Mouse (Mus musculus) hindbrain, embryonic 15.5 days (tissue): ENCODE measurements around the gene Rpusd3. TPM values are rescaled to one million over a fixed set of nuclear protein-coding genes. Genes with fewer than 3 reads are reported as not detected.

ENCODE experiments used
- ATAC-seq: fragments of 200-750 bp; cut with Nextera tagmentation; 2 replicates; pipeline ENCODE4 v1.8.0; 2017; ENCODE audit warnings: low read depth, moderate number of reproducible peaks, moderate TSS enrichment; ENCODE audit not compliant: low FRiP score
- H3K27ac ChIP-seq: fragments of 300-500 bp; sonication (generic); replicated peaks from 2 replicates; pipeline ENCODE4 v1.5.1; 2015; ENCODE audit warnings: mild to moderate bottlenecking, inconsistent platforms
- H3K27me3 ChIP-seq: fragments of 300-500 bp; sonication (generic); 2 replicates; pipeline ENCODE4 v1.6.1; 2015; ENCODE audit warnings: control low read depth, inconsistent platforms
- H3K36me3 ChIP-seq: fragments of 300-500 bp; sonication (generic); 2 replicates; pipeline ENCODE4 v1.6.1; 2015; ENCODE audit warnings: control low read depth, inconsistent platforms
- H3K4me1 ChIP-seq: fragments of 300-500 bp; sonication (generic); replicated peaks from 2 replicates; pipeline ENCODE4 v1.6.1; 2015; ENCODE audit warnings: control low read depth, inconsistent platforms
- H3K4me2 ChIP-seq: fragments of 300-500 bp; sonication (generic); 2 replicates; pipeline ENCODE4 v1.6.1; 2015; ENCODE audit warnings: moderate library complexity, mild to moderate bottlenecking, inconsistent platforms
- H3K4me3 ChIP-seq: fragments of 300-500 bp; sonication (generic); 2 replicates; pipeline ENCODE4 v1.5.1; 2015; ENCODE audit warnings: mild to moderate bottlenecking, inconsistent platforms
- H3K9ac ChIP-seq: fragments of 300-500 bp; sonication (generic); 2 replicates; pipeline ENCODE4 v1.6.1; 2015; ENCODE audit warnings: inconsistent platforms
- H3K9me3 ChIP-seq: fragments of 300-500 bp; sonication (generic); 2 replicates; pipeline ENCODE4 v1.6.1; 2016; ENCODE audit warnings: control low read depth, inconsistent platforms
- WGBS: fragments of 180-500 bp; shearing (Covaris S2); methylation state at CpG from one replicate; pipeline ENCODE4 v1.1.7; 2015; 5-methylcytosine and 5-hydroxymethylcytosine counted together
- microRNA-seq: library from miRNA; unstranded; fragments of <30 nt; microRNA quantifications from one replicate; pipeline ENCODE4, GENCODE M21; 2016
- polyA plus RNA-seq: library from polyadenylated mRNA; unstranded; fragments of >200 nt; fragmentation: Nextera tagmentation; extraction: Ambion mirVana; gene quantifications from 2 replicates; pipeline ENCODE4 v1.2.1, GENCODE M21; 2015

The Rpusd3 gene
- polyA plus RNA-seq, 1 experiment from 2014 or later, result 18.7 TPM

DNA sequence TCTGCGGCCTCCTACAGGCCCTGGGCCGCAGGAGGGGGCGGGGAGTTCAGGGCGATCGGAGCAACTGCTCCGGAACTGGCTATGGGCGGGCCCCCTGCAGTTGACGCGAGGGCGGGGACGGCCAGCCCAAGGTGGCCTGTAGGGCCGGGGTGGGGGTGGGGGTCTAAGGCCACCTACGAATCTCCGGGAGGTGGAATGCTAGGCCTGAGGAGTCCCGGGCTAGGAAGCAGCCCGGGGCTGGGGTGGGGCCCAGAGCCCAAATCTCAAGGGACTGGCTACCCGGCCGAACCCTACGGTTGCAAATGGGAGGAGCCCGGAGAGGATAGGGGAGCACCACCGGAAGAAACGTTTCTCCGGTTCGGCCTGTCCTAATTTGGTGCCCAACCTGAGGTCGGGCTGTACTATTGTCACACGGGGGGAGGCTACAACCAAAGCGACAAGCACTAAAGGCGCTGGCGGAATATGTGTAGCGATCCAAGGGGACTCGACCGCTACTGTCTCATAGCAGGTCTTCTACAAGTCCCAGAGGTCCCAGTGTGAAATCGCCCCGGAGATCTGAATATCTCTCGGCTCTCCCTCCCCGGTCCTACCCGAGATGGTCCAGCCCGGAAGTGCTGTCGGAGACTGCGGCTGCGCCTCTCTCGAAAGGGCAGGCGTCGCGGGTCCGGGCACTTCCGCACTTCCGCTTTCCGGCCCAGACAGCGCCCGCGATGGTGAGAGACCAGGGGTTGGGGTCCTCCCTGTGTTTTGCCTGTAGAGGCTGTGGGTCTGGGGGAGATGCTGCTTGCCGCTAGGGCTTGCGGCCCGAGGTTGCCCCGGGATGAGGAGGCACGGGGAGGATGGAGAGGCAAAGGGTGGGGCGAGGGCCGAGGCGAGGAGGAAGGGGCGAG is 41.4 kb downstream of the Rpusd3 start, which contains the start of the genes Tada3 and Arpc4:
Gene Tada3, minus strand, starts transcription at position 388 of the 890 bp plus-strand sequence.
Gene Arpc4, plus strand, starts transcription at position 620 of the 890 bp plus-strand sequence.
- H3K4me1 ChIP-seq, result peaks cover 22% of the 10 kb centered on the region
- peak; percentile 97 for ATAC-seq
- no peaks in the 10 kb centered on the region for H3K27me3 ChIP-seq
- WGBS, result under 1% methylated on average over 61 of the region's 61 CpGs
- peak within 1 kb of the TSS; percentile 98 for H3K27ac ChIP-seq
- peak within 1 kb of the TSS; percentile 95 for H3K4me2 ChIP-seq
- peaks cover 45% of the 10 kb centered on the region for H3K36me3 ChIP-seq
- peak within 1 kb of the TSS; percentile 92 for H3K9ac ChIP-seq
- H3K4me3 ChIP-seq, result peak within 1 kb of the TSS; percentile 82
- no peaks in the 10 kb centered on the region for H3K9me3 ChIP-seq

DNA sequence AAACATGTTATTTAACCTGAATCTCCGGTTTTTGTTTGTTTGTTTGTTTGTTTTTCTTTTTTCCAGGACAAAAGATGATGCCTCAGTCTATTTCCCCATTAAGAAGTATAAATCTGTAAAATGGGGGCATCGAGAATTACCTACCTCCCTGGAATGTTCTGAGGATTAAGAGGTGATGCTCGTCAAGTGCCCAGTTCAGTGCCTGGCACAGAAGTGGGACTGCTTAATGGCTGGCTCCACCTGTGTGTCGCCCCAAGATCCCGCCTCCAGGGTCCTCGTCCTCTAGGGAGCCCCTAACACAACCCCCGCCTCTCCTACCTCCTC is 42.0 kb downstream of the Rpusd3 start:
- Histone ChIP-seq H3K36me3 (peaks cover 44% of the 10 kb centered on the region), H3K27me3 (no peaks in the 10 kb centered on the region), H3K27ac (peak overlapping the region; percentile 98), H3K4me3 (peak overlapping the region; percentile 82), H3K4me2 (peak overlapping the region; percentile 95), H3K4me1 (peaks cover 22% of the 10 kb centered on the region), H3K9me3 (no peaks in the 10 kb centered on the region), H3K9ac (peak overlapping the region; percentile 92)
- no peak for ATAC-seq
- 12% methylated on average over 7 of the region's 7 CpGs for WGBS

DNA sequence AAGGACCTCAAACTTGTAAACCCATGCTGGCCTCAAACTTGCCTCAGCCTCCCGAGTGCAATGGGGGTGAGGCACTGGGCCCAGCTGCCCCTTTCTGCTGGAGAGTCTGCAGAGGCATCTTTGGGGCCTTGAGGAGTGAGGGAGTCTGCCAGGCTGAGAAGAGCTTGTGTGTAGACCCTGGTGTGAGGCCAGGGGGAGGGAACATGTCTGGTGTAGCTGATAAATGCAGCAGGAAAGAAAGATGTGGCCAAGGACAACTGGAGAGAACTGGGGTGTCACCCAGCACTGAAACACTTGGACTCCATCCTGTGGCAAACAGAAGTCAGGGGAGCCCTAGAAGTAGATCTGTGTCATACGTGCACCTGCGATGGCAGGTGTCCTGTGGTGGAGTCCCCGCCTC is 45.6 kb downstream of the Rpusd3 start:
- no peak for ATAC-seq
- Histone ChIP-seq H3K27ac (no peak overlapping the region), H3K36me3 (peaks cover 58% of the 10 kb centered on the region), H3K4me2 (no peak overlapping the region), H3K4me3 (no peak overlapping the region), H3K9ac (no peak overlapping the region), H3K27me3 (no peaks in the 10 kb centered on the region), H3K9me3 (no peaks in the 10 kb centered on the region), H3K4me1 (peaks cover 11% of the 10 kb centered on the region)
- 92% methylated on average over 4 of the region's 4 CpGs for WGBS

DNA sequence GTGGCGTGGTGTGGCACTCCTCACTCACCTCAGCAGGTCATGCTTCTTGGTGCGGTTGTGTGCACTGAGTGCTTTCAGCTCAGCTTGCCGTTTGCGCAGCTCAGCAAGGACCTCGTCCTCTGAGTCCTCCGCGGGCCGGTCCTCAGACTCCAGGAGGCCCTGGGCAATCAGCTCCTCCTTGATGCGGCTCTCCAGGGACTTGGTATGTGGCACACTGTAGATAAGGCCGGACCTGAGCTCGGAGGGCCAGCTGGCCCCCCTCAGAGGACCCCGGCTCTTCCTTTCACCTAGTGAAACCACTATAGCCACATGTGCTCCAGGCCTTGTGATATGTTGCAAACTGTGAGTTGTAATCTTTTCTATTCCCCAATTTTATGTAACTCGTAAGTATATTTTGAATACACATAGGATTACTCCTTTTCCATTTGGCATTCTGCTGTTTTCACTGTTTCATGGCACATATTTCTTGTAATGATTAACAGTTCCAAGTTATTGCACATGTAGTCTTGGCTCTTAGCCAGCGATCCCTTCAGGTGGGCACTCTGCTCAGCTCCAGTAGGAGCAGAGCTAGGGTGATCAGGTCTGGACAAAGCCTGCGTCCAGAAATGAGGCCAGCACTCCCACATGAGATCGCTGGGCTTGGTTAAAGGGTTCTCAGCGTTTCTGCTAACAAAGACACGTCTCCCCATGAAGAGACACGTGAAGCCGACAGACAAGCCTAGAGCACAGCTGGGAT is 48.8 kb downstream of the Rpusd3 start:
- peaks cover 59% of the 10 kb centered on the region for H3K36me3 ChIP-seq
- no peak for ATAC-seq
- H3K27me3 ChIP-seq, result no peaks in the 10 kb centered on the region
- H3K4me1 ChIP-seq, result no peaks in the 10 kb centered on the region
- no peak overlapping the region for H3K9ac ChIP-seq
- H3K4me3 ChIP-seq, result no peak overlapping the region
- no peak overlapping the region for H3K4me2 ChIP-seq
- no peaks in the 10 kb centered on the region for H3K9me3 ChIP-seq
- 95% methylated on average over 20 of the region's 20 CpGs for WGBS
- no peak overlapping the region for H3K27ac ChIP-seq

DNA sequence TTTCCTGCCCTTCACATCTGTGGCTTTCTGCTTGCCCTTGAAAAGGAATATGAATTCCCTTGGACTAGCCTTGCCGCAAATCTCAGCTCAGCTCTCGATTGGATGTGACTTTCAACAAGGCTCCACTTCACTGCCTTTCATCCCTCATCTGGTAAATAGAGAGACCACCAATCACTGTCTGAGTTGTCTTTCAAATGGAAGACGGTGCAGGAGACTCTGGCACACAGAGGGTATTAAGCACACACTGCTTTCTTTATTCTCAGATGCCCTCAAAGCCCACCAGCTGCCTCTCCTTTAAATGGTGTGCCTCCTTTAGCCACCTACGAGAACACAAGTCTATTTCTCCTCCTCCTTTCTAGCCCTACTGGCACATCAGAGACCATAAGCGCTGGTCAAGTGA is 50.6 kb downstream of the Rpusd3 start:
- Histone ChIP-seq H3K9ac (no peak overlapping the region), H3K27ac (no peak overlapping the region), H3K4me1 (no peaks in the 10 kb centered on the region), H3K36me3 (peaks cover 44% of the 10 kb centered on the region), H3K9me3 (no peaks in the 10 kb centered on the region), H3K4me3 (no peak overlapping the region), H3K27me3 (no peaks in the 10 kb centered on the region), H3K4me2 (no peak overlapping the region)
- WGBS, result 73% methylated on average over 5 of the region's 5 CpGs
- ATAC-seq, result peak; percentile 51; the same call in 1 of the 2 replicates

DNA sequence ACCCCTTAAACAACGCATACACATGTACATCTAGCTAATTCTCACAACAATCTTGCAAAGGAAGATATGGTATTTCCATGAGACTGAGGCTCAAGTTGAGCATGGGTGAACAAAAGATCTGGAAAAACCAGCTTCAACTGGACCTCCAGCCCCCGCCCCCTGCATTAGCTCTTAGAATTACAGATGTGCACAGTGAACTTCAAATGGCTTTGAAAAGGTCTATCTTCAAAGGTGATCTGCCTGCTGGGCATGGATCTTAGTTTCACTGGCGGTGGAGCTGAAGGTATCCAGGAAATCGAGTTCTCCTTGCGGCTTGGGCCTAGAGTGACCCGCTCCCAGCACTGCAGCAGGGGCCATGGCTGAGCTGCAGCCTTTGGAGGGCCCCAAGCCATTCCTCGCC is 51.0 kb downstream of the Rpusd3 start:
- Histone ChIP-seq H3K36me3 (peaks cover 39% of the 10 kb centered on the region), H3K27me3 (no peaks in the 10 kb centered on the region), H3K27ac (no peak overlapping the region), H3K4me3 (no peak overlapping the region), H3K9ac (no peak overlapping the region), H3K9me3 (no peaks in the 10 kb centered on the region), H3K4me2 (no peak overlapping the region), H3K4me1 (no peaks in the 10 kb centered on the region)
- 89% methylated on average over 7 of the region's 7 CpGs for WGBS
- no peak for ATAC-seq

DNA sequence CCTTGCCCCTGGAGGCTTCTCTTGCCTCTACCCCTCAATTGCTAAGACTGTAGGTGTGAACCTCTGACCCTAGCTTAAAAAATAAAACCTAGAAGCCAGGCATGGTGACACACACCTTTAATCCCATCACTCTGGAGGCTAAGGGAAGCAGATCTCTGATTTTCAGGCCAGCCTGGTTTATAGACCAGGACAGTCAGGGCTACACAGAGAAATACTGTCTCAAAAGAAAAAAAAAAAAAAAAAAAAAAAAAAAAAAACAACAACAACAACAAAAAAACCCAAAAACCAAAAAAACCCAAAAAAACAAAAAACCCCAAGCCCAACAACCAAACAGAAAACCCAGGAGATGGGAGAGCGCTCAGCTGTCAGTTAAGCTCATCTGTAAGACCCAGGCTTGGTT is 51.6 kb downstream of the Rpusd3 start:
- H3K27ac ChIP-seq, result no peak overlapping the region
- no peaks in the 10 kb centered on the region for H3K27me3 ChIP-seq
- H3K9ac ChIP-seq, result no peak overlapping the region
- no peaks in the 10 kb centered on the region for H3K9me3 ChIP-seq
- peaks cover 35% of the 10 kb centered on the region for H3K36me3 ChIP-seq
- no peak overlapping the region for H3K4me2 ChIP-seq
- H3K4me3 ChIP-seq, result no peak overlapping the region
- H3K4me1 ChIP-seq, result no peaks in the 10 kb centered on the region
- ATAC-seq, result no peak
- WGBS, result 91% methylated on average over 1 of the region's 1 CpGs

DNA sequence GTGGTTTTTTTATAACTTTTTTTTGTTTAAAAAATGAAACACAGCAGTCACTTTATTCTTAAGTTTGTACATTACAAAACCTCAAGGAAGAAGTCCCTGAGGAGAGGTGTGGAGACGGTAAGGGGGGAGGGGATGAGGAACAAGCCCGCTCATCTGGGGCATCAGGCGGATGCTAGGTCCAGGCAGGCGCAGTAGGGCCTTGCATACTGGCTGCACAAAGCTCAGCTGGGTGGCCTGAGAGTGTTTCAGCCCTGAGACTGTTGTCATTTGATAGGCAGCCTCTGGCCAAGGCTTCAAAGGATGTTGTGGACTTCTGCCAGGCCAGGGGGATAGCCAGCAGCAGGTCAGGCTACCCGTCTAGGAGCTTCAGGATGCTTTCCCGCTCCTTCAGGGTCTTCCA is 52.5 kb downstream of the Rpusd3 start:
- Histone ChIP-seq H3K4me2 (no peak overlapping the region), H3K27ac (no peak overlapping the region), H3K4me3 (no peak overlapping the region), H3K9me3 (no peaks in the 10 kb centered on the region), H3K27me3 (no peaks in the 10 kb centered on the region), H3K9ac (no peak overlapping the region), H3K4me1 (no peaks in the 10 kb centered on the region), H3K36me3 (peaks cover 33% of the 10 kb centered on the region)
- ATAC-seq, result no peak
- 90% methylated on average over 6 of the region's 6 CpGs for WGBS

Small RNAs within 50 kb of the gene (microRNA-seq; reads per million reads assigned to microRNA genes)
- gene Gm24387, result not detected

Other genes with a start within 250 kb of the Rpusd3 start
- gene Lhfpl4, start 224.0 kb downstream of the Rpusd3 start, polyA plus RNA-seq, result 61.5 and 66.2 TPM in 2 replicates
- 35.7 and 41.0 TPM in 2 replicates for gene Mtmr14, start 181.5 kb downstream of the Rpusd3 start, polyA plus RNA-seq
- 4.8 and 10.2 TPM in 2 replicates for gene Cpne9, start 137.0 kb downstream of the Rpusd3 start, polyA plus RNA-seq
- 16.3 and 17.1 TPM in 2 replicates for gene Brpf1, start 112.2 kb downstream of the Rpusd3 start, polyA plus RNA-seq
- gene Ogg1, start 92.4 kb downstream of the Rpusd3 start, polyA plus RNA-seq, result 8.5 and 9.3 TPM in 2 replicates
- gene Camk1, start 75.4 kb downstream of the Rpusd3 start, polyA plus RNA-seq, result 112 and 117 TPM in 2 replicates
- 70.7 and 77.5 TPM in 2 replicates for gene Tada3, start 41.5 kb downstream of the Rpusd3 start, polyA plus RNA-seq
- 413 and 423 TPM in 2 replicates for gene Arpc4, start 41.2 kb downstream of the Rpusd3 start, polyA plus RNA-seq
- 11.1 and 11.3 TPM in 2 replicates for gene Ttll3, start 30.1 kb downstream of the Rpusd3 start, polyA plus RNA-seq
- gene Cidec, start 16.4 kb upstream of the Rpusd3 start, polyA plus RNA-seq, result not detected in 2 replicates
- 96.5 and 98.2 TPM in 2 replicates for gene Jagn1, start 23.2 kb upstream of the Rpusd3 start, polyA plus RNA-seq
- 0.09 and 0.21 TPM in 2 replicates for gene Il17re, start 39.1 kb upstream of the Rpusd3 start, polyA plus RNA-seq
- gene Il17rc, start 52.1 kb upstream of the Rpusd3 start, polyA plus RNA-seq, result 3.2 and 4.6 TPM in 2 replicates
- 77.8 and 92.7 TPM in 2 replicates for gene Creld1, start 64.0 kb upstream of the Rpusd3 start, polyA plus RNA-seq
- gene Prrt3, start 82.6 kb upstream of the Rpusd3 start, polyA plus RNA-seq, result 11.3 and 12.6 TPM in 2 replicates
- gene Emc3, start 112.3 kb upstream of the Rpusd3 start, polyA plus RNA-seq, result 109 and 115 TPM in 2 replicates
- gene Fancd2, start 112.3 kb upstream of the Rpusd3 start, polyA plus RNA-seq, result 2.0 and 2.6 TPM in 2 replicates
- not detected in 2 replicates for gene Fancd2os, start 181.4 kb upstream of the Rpusd3 start, polyA plus RNA-seq
- gene Brk1, start 185.4 kb upstream of the Rpusd3 start, polyA plus RNA-seq, result 244 and 249 TPM in 2 replicates
- gene Vhl, start 204.6 kb upstream of the Rpusd3 start, polyA plus RNA-seq, result 71.2 and 78.7 TPM in 2 replicates
- gene Irak2, start 219.1 kb upstream of the Rpusd3 start, polyA plus RNA-seq, result 2.9 and 3.6 TPM in 2 replicates